8 mouse cellular contexts compared by ENCODE assay signal in genomic region chr14:55540067-55540786, GRCm38 (mm10). TPM values are rescaled to one million over a fixed set of nuclear protein-coding genes. Genes with fewer than 3 reads are reported as not detected.
DNase-seq lines count a peak whose midpoint lies in the region; ATAC-seq and TF ChIP-seq lines count a peak whose summit lies in the region.

TSS of gene Pck2 (plus strand) at chr14:55540266.

- ATAC-seq in forebrain, embryonic 11.5 days (replicated peaks; ENCODE audit: low FRiP score), result peak; percentile 86
- peak; percentile 92 for ATAC-seq in heart, embryonic 15.5 days (replicated peaks; ENCODE audit: insufficient number of reproducible peaks, insufficient read depth, low FRiP score, low read depth)
- ATAC-seq in liver, embryonic 16.5 days (ENCODE audit: low read depth), result peak; percentile 98
- peak; percentile 81 for ATAC-seq in neural tube, embryonic 12.5 days (ENCODE audit: low FRiP score, low read depth)

- TF ChIP-seq EP300 in ES-Bruce4 (IDR thresholded peaks at IDR 0.05; ENCODE audit: insufficient read depth, low read depth, low read length), result no peak

- peak; percentile 85 for DNase-seq in c-Kit-positive CD71-negative TER-119-negative erythroid progenitor cells, embryonic 14.5 days (ENCODE audit: low read depth)
- peak; percentile 87 for DNase-seq in forebrain, embryonic 11.5 days (ENCODE audit: low spot score)
- peak; percentile 90 to 96 for DNase-seq in kidney, postnatal 25 days

- H3K27ac ChIP-seq in ES-Bruce4 (ENCODE audit: insufficient read depth, low read length), result peak within 1 kb of the TSS; percentile 71
- peak within 1 kb of the TSS; percentile 72 for H3K27ac ChIP-seq in forebrain, embryonic 11.5 days (ENCODE audit: low read depth, low read length)
- H3K27ac ChIP-seq in heart, embryonic 15.5 days, result peak within 1 kb of the TSS; percentile 88
- peak within 1 kb of the TSS; percentile 95 for H3K27ac ChIP-seq in liver, embryonic 16.5 days (ENCODE audit: low read length)
- 0 out of 2 replicates have a peak within 1 kb of the TSS, but pooled peaks have one; percentile 1 for H3K27ac ChIP-seq in neural tube, embryonic 12.5 days
- H3K27ac ChIP-seq in testis, adult 2 months (ENCODE audit: control insufficient read depth, insufficient read depth, low read depth, low read length), result no peak within 1 kb of the TSS

- peak within 1 kb of the TSS; percentile 92 for H3K9ac ChIP-seq in ES-Bruce4 (ENCODE audit: low read depth, poor library complexity, severe bottlenecking)
- peak within 1 kb of the TSS; percentile 77 for H3K9ac ChIP-seq in forebrain, embryonic 11.5 days (ENCODE audit: low read length)
- peak within 1 kb of the TSS; percentile 73 for H3K9ac ChIP-seq in heart, embryonic 15.5 days
- peak within 1 kb of the TSS; percentile 97 for H3K9ac ChIP-seq in liver, embryonic 16.5 days (ENCODE audit: low read depth, low read length)
- H3K9ac ChIP-seq in neural tube, embryonic 12.5 days, result peak within 1 kb of the TSS; percentile 63

- H3K36me3 ChIP-seq in ES-Bruce4 (ENCODE audit: control insufficient read depth, insufficient read depth, low read length, poor library complexity, severe bottlenecking), result peaks cover 18% of the 10 kb centered on the region
- no peaks in the 10 kb centered on the region for H3K36me3 ChIP-seq in forebrain, embryonic 11.5 days (ENCODE audit: control insufficient read depth, insufficient read depth, low read length)
- H3K36me3 ChIP-seq in heart, embryonic 15.5 days, result peaks cover 18% of the 10 kb centered on the region; the same call in 1 of the 2 replicates
- H3K36me3 ChIP-seq in liver, embryonic 16.5 days (ENCODE audit: control insufficient read depth, insufficient read depth), result peaks cover 17% of the 10 kb centered on the region
- H3K36me3 ChIP-seq in neural tube, embryonic 12.5 days, result peaks cover 6% of the 10 kb centered on the region; the same call in 1 of the 2 replicates
- H3K36me3 ChIP-seq in testis, adult 2 months (ENCODE audit: control insufficient read depth, insufficient read depth, low read length), result no peaks in the 10 kb centered on the region

- H3K4me3 ChIP-seq in ES-Bruce4 (ENCODE audit: low read depth, low read length), result peak within 1 kb of the TSS; percentile 89
- peak within 1 kb of the TSS; percentile 54 for H3K4me3 ChIP-seq in forebrain, embryonic 11.5 days (ENCODE audit: low read depth, low read length)
- H3K4me3 ChIP-seq in heart, embryonic 15.5 days, result peak within 1 kb of the TSS; percentile 62
- H3K4me3 ChIP-seq in liver, embryonic 16.5 days (ENCODE audit: low read depth, low read length), result peak within 1 kb of the TSS; percentile 82
- H3K4me3 ChIP-seq in neural tube, embryonic 12.5 days, result peak within 1 kb of the TSS; percentile 50
- peak within 1 kb of the TSS; percentile 66 for H3K4me3 ChIP-seq in testis, adult 2 months (ENCODE audit: control insufficient read depth, low read depth, low read length)

- H3K27me3 ChIP-seq in ES-Bruce4 (ENCODE audit: control insufficient read depth, insufficient read depth, low read length, poor library complexity, severe bottlenecking), result no peaks in the 10 kb centered on the region
- H3K27me3 ChIP-seq in forebrain, embryonic 11.5 days (ENCODE audit: control insufficient read depth, insufficient read depth, low read length), result no peaks in the 10 kb centered on the region
- H3K27me3 ChIP-seq in heart, embryonic 15.5 days, result no peaks in the 10 kb centered on the region
- H3K27me3 ChIP-seq in liver, embryonic 16.5 days (ENCODE audit: control insufficient read depth, insufficient read depth, low read depth, low read length), result no peaks in the 10 kb centered on the region
- H3K27me3 ChIP-seq in neural tube, embryonic 12.5 days (replicated peaks), result no peaks in the 10 kb centered on the region
- no peaks in the 10 kb centered on the region for H3K27me3 ChIP-seq in testis, adult 2 months (ENCODE audit: control insufficient read depth, insufficient read depth, low read length)

- TF ChIP-seq POLR2A in ES-Bruce4 (IDR thresholded peaks at IDR 0.05; ENCODE audit: insufficient read depth, low read length), result peak; percentile 74
- no peak for TF ChIP-seq POLR2A in testis, adult 2 months (IDR thresholded peaks at IDR 0.05; ENCODE audit: control insufficient read depth, low read depth, low read length)

- peaks cover 2% of the 10 kb centered on the region for H3K4me1 ChIP-seq in ES-Bruce4 (ENCODE audit: control insufficient read depth, insufficient read depth, low read length)
- peaks cover 8% of the 10 kb centered on the region; the same call in 1 of the 2 replicates for H3K4me1 ChIP-seq in forebrain, embryonic 11.5 days (replicated peaks; ENCODE audit: control insufficient read depth, insufficient read depth, low read length)
- peaks cover 16% of the 10 kb centered on the region for H3K4me1 ChIP-seq in heart, embryonic 15.5 days (replicated peaks)
- H3K4me1 ChIP-seq in liver, embryonic 16.5 days (ENCODE audit: control insufficient read depth, low read depth, low read length), result peaks cover 26% of the 10 kb centered on the region
- peaks cover 20% of the 10 kb centered on the region for H3K4me1 ChIP-seq in neural tube, embryonic 12.5 days
- peaks cover 4% of the 10 kb centered on the region for H3K4me1 ChIP-seq in testis, adult 2 months (ENCODE audit: control insufficient read depth, insufficient read depth, low read length)

- TF ChIP-seq CTCF in ES-Bruce4 (IDR thresholded peaks at IDR 0.05; ENCODE audit: low read depth, low read length), result no peak
- no peak for TF ChIP-seq CTCF in testis, adult 2 months (IDR thresholded peaks at IDR 0.05; ENCODE audit: control insufficient read depth, insufficient read depth, insufficient replicate concordance, low read depth, low read length)

- peak within 1 kb of the TSS; percentile 83 for H3K4me2 ChIP-seq in forebrain, embryonic 11.5 days (ENCODE audit: low read depth, low read length, severe bottlenecking)
- H3K4me2 ChIP-seq in heart, embryonic 15.5 days, result peak within 1 kb of the TSS; percentile 78
- peak within 1 kb of the TSS; percentile 78 for H3K4me2 ChIP-seq in liver, embryonic 16.5 days (ENCODE audit: low read depth, low read length)
- H3K4me2 ChIP-seq in neural tube, embryonic 12.5 days (replicated peaks), result peak within 1 kb of the TSS; percentile 83

- under 1% methylated on average over 32 of the region's 32 CpGs for WGBS in forebrain, embryonic 11.5 days
- 1% methylated on average over 32 of the region's 32 CpGs for WGBS in heart, embryonic 15.5 days
- under 1% methylated on average over 32 of the region's 32 CpGs for WGBS in liver, embryonic 16.5 days (ENCODE audit: insufficient replicate concordance)
- WGBS in neural tube, embryonic 12.5 days, result under 1% methylated on average over 32 of the region's 32 CpGs

- H3K9me3 ChIP-seq in ES-Bruce4 (replicated peaks; ENCODE audit: control insufficient read depth, insufficient read depth, low read length, poor library complexity, severe bottlenecking), result no peaks in the 10 kb centered on the region
- H3K9me3 ChIP-seq in forebrain, embryonic 11.5 days (ENCODE audit: control insufficient read depth, low read length), result no peaks in the 10 kb centered on the region
- no peaks in the 10 kb centered on the region for H3K9me3 ChIP-seq in heart, embryonic 15.5 days (replicated peaks)
- H3K9me3 ChIP-seq in liver, embryonic 16.5 days (replicated peaks; ENCODE audit: control insufficient read depth, low read length), result no peaks in the 10 kb centered on the region
- H3K9me3 ChIP-seq in neural tube, embryonic 12.5 days, result no peaks in the 10 kb centered on the region

RNA-seq across cellular contexts. Expression of gene Pck2, which starts in this region (rescaled TPM):
- polyA plus RNA-seq in ES-Bruce4 (2011; ENCODE audit: insufficient read depth, insufficient read length, low read depth, missing spikeins), result 18.0 and 21.2 TPM in 2 replicates
- polyA plus RNA-seq in forebrain, embryonic 11.5 days (2014; fragmentation: Nextera tagmentation; extraction: Ambion mirVana), result 16.2 and 17.8 TPM in 2 replicates
- 34.2 and 42.5 TPM in 2 replicates for polyA plus RNA-seq in heart, embryonic 15.5 days (2015; fragmentation: Nextera tagmentation; extraction: Ambion mirVana)
- polyA plus RNA-seq in liver, embryonic 16.5 days (2015; fragmentation: Nextera tagmentation; extraction: Ambion mirVana), result 41.2 and 42.5 TPM in 2 replicates
- 18.2 and 21.0 TPM in 2 replicates for polyA plus RNA-seq in neural tube, embryonic 12.5 days (2016; fragmentation: Nextera tagmentation; extraction: Ambion mirVana)
- polyA plus RNA-seq in testis, adult 2 months (2012; rRNA removed), result 2.8 and 5.7 TPM in 2 replicates
